Mouse (Mus musculus) intestine, embryonic 14.5 days (tissue): ENCODE results near the gene Zfp316. TPM values are rescaled to one million over a fixed set of nuclear protein-coding genes. Genes with fewer than 3 reads are reported as not detected.
A peak's percentile ranks its signal among the peaks of the same experiment; 100 is the strongest.

Experiments
- ATAC-seq: fragments of 200-750 bp; cut with Nextera tagmentation; replicated peaks from 2 replicates; pipeline ENCODE4 v1.8.0; 2017; ENCODE audit warnings: low read depth, moderate number of reproducible peaks, moderate TSS enrichment, moderate library complexity; ENCODE audit not compliant: low FRiP score, low TSS enrichment
- DNase-seq: peaks from one replicate; pipeline ENCODE4 v3.0.0-alpha.2; 2018; ENCODE audit warnings: low spot score
- H3K27ac ChIP-seq: fragments of 300-500 bp; sonication (generic); 2 replicates; pipeline ENCODE4 v1.5.1; 2014; ENCODE audit warnings: low read depth, mild to moderate bottlenecking, control low read depth
- H3K27me3 ChIP-seq: fragments of 300-500 bp; sonication (generic); replicated peaks from 2 replicates; pipeline ENCODE4 v1.6.1; 2014; ENCODE audit warnings: low read length, control low read depth; ENCODE audit not compliant: control insufficient read depth, insufficient read depth
- H3K36me3 ChIP-seq: fragments of 300-500 bp; sonication (generic); 2 replicates; pipeline ENCODE4 v1.6.1; 2014; ENCODE audit warnings: low read length, control low read depth; ENCODE audit not compliant: control insufficient read depth, insufficient read depth
- H3K4me1 ChIP-seq: fragments of 300-500 bp; sonication (generic); replicated peaks from 2 replicates; pipeline ENCODE4 v1.6.1; 2014; ENCODE audit warnings: low read length, control low read depth, mixed read lengths; ENCODE audit not compliant: control insufficient read depth, insufficient read depth
- H3K4me2 ChIP-seq: fragments of 300-500 bp; sonication (generic); 2 replicates; pipeline ENCODE4 v1.6.1; 2014; ENCODE audit warnings: low read length
- H3K4me3 ChIP-seq: fragments of 300-500 bp; sonication (generic); 2 replicates; pipeline ENCODE4 v1.5.1; 2014; ENCODE audit warnings: low read depth, low read length, control low read depth, mixed read lengths
- H3K9ac ChIP-seq: fragments of 300-500 bp; sonication (generic); 2 replicates; pipeline ENCODE4 v1.6.1; 2014; ENCODE audit warnings: mild to moderate bottlenecking, low read length
- H3K9me3 ChIP-seq: fragments of 300-500 bp; sonication (generic); 2 replicates; pipeline ENCODE4 v1.6.1; 2016; ENCODE audit warnings: low read length, control low read depth; ENCODE audit not compliant: control insufficient read depth
- WGBS: fragments of 180-500 bp; shearing (Covaris S2); extraction: QIAGEN DNeasy Blood & Tissue Kit; methylation state at CpG from one replicate; pipeline ENCODE4 v1.1.7; 2014; 5-methylcytosine and 5-hydroxymethylcytosine counted together
- polyA plus RNA-seq: library from polyadenylated mRNA; unstranded; fragments of >200 nt; fragmentation: Nextera tagmentation; extraction: Ambion mirVana; gene quantifications from 2 replicates; pipeline ENCODE4 v1.2.1, GENCODE M21; 2014

The Zfp316 gene
- polyA plus RNA-seq, 1 experiment from 2014 or later: 2.0 TPM

DNA sequence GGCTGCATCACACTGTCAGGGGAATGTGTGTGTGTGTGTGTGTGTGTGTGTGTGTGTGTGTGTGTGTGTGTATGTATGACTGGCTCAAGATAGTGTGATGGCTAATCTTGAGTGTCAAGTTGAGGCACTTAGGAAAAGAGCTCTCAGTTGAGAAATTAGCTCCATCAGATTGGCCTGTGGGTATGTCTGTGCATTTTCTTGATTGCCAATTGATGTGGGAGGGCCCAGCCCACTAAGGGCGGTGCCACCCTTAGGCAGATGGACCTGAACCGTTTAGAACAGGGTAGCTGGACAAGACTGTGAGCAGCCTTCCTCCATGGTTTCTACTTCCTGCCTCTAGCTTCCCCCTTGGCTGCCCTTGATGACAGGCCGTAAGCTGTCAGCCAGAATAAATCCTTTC, 2.3 kb upstream of the Zfp316 start:
- H3K36me3 ChIP-seq: no peaks in the 10 kb centered on the region
- ATAC-seq (no peak), DNase-seq (no peak)
- H3K27ac ChIP-seq: no peak overlapping the region
- 0 out of 2 replicates have a peak, but pooled peaks cover 2% of the 10 kb centered on the region for H3K27me3 ChIP-seq
- no peak overlapping the region for H3K4me2 ChIP-seq
- no peak overlapping the region for H3K4me3 ChIP-seq
- 70% methylated on average over 3 of the region's 3 CpGs for WGBS
- peaks cover 6% of the 10 kb centered on the region for H3K4me1 ChIP-seq
- H3K9me3 ChIP-seq: no peaks in the 10 kb centered on the region
- no peak overlapping the region for H3K9ac ChIP-seq

GRCm38 (mm10) chr5:143271642-143272041, 1.8 kb upstream of the Zfp316 start:
- ATAC-seq (no peak), DNase-seq (no peak)
- Histone ChIP-seq H3K27me3 (0 out of 2 replicates have a peak, but pooled peaks cover 2% of the 10 kb centered on the region), H3K36me3 (no peaks in the 10 kb centered on the region), H3K4me3 (no peak overlapping the region), H3K4me1 (peaks cover 6% of the 10 kb centered on the region), H3K9ac (no peak overlapping the region), H3K27ac (no peak overlapping the region), H3K9me3 (no peaks in the 10 kb centered on the region), H3K4me2 (no peak overlapping the region)
- 85% methylated on average over 6 of the region's 6 CpGs for WGBS

DNA sequence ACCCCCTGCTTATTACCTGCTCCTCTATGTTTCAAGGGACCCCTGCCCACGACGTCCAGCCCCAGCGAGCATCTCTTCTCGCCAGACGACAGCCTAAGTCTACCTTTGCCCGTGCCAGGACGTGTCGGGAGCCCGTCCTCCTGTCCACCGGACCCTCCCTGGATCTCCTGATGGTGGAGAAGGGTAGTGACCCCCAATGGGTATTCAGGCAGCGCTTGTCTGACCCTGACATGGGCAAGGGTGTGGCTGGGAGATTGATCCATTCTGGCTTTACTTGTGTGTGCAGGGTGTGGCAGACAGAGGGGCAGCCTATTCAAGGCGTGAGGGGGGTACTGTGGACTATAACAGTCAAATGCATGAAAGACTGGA, 313 bp upstream of the Zfp316 start:
- 5% methylated on average over 12 of the region's 12 CpGs for WGBS
- peak; percentile 38; the same call in 1 of the 2 replicates for ATAC-seq

GRCm38 (mm10) chr5:143268985-143269362, 848 bp downstream of the Zfp316 start:
- Histone ChIP-seq H3K27ac (no peak overlapping the region), H3K4me2 (peak overlapping the region; percentile 91), H3K9ac (peak overlapping the region; percentile 84), H3K27me3 (no peaks in the 10 kb centered on the region), H3K4me3 (peak overlapping the region; percentile 86), H3K36me3 (peaks cover 5% of the 10 kb centered on the region), H3K4me1 (peaks cover 6% of the 10 kb centered on the region), H3K9me3 (no peaks in the 10 kb centered on the region)
- ATAC-seq: no peak
- WGBS: 29% methylated on average over 8 of the region's 8 CpGs
- DNase-seq: no peak

More for the DNA sequence above, 313 bp upstream of the Zfp316 start:
- Histone ChIP-seq H3K4me1 (peaks cover 6% of the 10 kb centered on the region), H3K36me3 (no peaks in the 10 kb centered on the region), H3K27ac (no peak overlapping the region), H3K4me2 (peak overlapping the region; percentile 91), H3K9me3 (no peaks in the 10 kb centered on the region), H3K9ac (peak overlapping the region; percentile 84), H3K27me3 (no peaks in the 10 kb centered on the region), H3K4me3 (peak overlapping the region; percentile 86)
- no peak for DNase-seq

DNA sequence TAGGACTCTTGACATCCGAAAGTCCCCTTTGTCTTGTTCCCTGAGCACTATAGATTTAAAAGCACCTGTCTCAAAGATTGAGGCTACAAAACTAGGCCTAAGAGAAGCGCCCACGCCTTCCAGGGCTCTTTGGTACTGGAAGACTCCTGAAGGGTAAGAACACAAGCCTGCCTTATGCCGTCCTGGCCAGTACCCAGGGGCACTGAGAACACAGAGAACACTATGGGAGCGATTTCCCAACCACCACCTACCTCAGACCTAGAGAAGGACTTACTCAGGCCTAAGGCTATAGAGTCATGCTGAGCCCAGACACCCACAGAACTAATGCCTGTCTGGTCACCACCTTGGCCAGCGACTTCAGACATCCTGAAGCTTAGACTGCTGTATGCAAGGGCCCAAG, 3.0 kb downstream of the Zfp316 start:
- H3K9me3 ChIP-seq: no peaks in the 10 kb centered on the region
- no peak overlapping the region for H3K27ac ChIP-seq
- ATAC-seq: no peak
- no peak for DNase-seq
- H3K9ac ChIP-seq: no peak overlapping the region
- 87% methylated on average over 6 of the region's 6 CpGs for WGBS
- H3K27me3 ChIP-seq: no peaks in the 10 kb centered on the region
- peaks cover 24% of the 10 kb centered on the region for H3K36me3 ChIP-seq
- H3K4me1 ChIP-seq: peaks cover 6% of the 10 kb centered on the region
- H3K4me3 ChIP-seq: no peak overlapping the region
- no peak overlapping the region for H3K4me2 ChIP-seq

DNA sequence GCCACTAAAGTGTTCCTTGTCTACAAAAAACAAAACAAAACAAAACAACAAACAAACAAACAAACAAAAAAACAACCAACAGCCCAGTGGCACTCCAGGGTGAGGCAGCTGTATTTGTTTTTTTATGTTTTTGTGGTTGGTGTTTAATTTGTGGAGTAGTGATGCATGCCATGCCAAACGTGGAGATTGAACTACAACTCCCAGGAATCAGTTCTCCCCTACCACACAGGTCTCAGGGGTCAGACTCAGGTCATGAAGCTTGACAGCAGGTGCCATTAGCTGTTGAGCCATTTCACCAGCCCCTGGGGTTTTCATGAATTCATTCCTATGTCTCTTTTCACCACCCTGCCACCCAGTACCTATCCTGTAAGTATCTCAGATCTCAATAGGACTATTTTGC, 4.4 kb downstream of the Zfp316 start:
- ATAC-seq (no peak), DNase-seq (no peak)
- H3K4me1 ChIP-seq: peaks cover under 1% of the 10 kb centered on the region
- no peak overlapping the region for H3K4me2 ChIP-seq
- no peak overlapping the region for H3K9ac ChIP-seq
- no peaks in the 10 kb centered on the region for H3K9me3 ChIP-seq
- H3K4me3 ChIP-seq: no peak overlapping the region
- no peaks in the 10 kb centered on the region for H3K27me3 ChIP-seq
- H3K36me3 ChIP-seq: peaks cover 32% of the 10 kb centered on the region
- no peak overlapping the region for H3K27ac ChIP-seq
- 58% methylated on average over 1 of the region's 1 CpGs for WGBS

DNA sequence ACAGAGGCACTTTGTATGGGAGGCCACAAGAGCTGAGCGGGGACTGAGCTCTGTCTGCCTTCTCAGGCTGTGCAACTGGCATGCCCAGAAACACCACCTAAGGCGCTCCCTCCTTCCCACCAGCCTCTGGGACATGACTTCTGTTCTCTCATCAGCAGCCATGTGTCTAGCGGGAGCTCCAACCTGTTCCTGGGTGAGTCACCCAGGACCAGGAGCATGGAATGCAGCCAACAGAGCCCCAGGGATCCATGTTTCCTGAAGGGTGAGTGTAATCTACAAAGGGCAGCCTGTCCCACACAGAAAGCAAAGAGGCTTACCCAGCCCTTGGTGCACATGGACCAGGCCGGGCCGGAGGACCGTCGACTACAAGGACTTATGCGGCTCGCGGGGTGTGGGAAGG, 5.1 kb downstream of the Zfp316 start:
- H3K4me2 ChIP-seq: no peak overlapping the region
- H3K4me3 ChIP-seq: no peak overlapping the region
- WGBS: 90% methylated on average over 10 of the region's 10 CpGs
- no peak overlapping the region for H3K27ac ChIP-seq
- H3K9ac ChIP-seq: no peak overlapping the region
- H3K4me1 ChIP-seq: no peaks in the 10 kb centered on the region
- no peak for ATAC-seq
- H3K9me3 ChIP-seq: no peaks in the 10 kb centered on the region
- H3K27me3 ChIP-seq: no peaks in the 10 kb centered on the region
- H3K36me3 ChIP-seq: peaks cover 40% of the 10 kb centered on the region
- no peak for DNase-seq

DNA sequence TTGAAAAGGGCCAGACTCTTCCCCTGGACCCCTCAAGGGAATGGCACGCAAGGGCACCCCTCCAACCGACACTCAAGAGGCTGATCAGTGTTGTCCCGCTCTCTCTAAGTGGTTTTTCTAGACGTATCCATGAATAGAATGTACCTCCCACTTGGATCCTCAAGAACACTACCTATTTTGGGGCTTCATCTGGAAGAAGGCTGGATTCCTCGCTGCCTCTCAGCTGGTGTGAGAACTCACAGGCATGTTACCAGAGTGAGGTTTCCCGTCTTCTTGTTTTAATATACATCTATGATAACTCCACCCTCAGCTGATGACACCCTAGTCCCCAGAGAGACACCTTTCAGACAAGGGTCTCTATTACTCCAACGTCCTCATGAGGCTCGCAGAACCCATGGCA, 8.2 kb downstream of the Zfp316 start:
- ATAC-seq (no peak), DNase-seq (no peak)
- no peak overlapping the region for H3K4me3 ChIP-seq
- peaks cover 7% of the 10 kb centered on the region for H3K27me3 ChIP-seq
- H3K9me3 ChIP-seq: no peaks in the 10 kb centered on the region
- H3K4me1 ChIP-seq: no peaks in the 10 kb centered on the region
- 92% methylated on average over 8 of the region's 8 CpGs for WGBS
- peaks cover 49% of the 10 kb centered on the region for H3K36me3 ChIP-seq
- no peak overlapping the region for H3K4me2 ChIP-seq
- no peak overlapping the region for H3K9ac ChIP-seq
- H3K27ac ChIP-seq: no peak overlapping the region

DNA sequence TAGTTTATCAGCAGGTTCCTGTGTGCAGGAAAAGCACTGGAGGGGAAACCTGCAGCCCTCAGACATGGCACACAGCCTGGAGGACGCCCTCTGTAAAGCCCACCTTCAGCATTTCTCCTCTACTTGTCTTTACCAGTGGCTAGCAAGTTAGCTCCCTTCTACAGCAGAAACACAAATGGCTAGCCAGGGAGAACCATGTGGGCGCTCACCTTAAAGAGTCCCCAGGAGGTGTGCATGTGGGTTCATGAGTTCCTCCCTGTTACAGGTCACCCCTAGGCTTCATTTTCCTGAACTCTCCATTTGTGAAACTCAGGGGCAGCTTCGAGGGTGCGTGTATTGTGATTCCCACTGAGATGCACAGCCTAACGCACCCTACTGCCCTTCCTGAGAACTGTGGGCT, 14.0 kb downstream of the Zfp316 start:
- H3K27ac ChIP-seq: no peak overlapping the region
- H3K4me1 ChIP-seq: peaks cover 4% of the 10 kb centered on the region
- peaks cover 62% of the 10 kb centered on the region for H3K27me3 ChIP-seq
- H3K36me3 ChIP-seq: peaks cover 35% of the 10 kb centered on the region
- H3K9ac ChIP-seq: no peak overlapping the region
- H3K4me3 ChIP-seq: no peak overlapping the region
- DNase-seq (peak; percentile 55), ATAC-seq (no peak)
- no peaks in the 10 kb centered on the region for H3K9me3 ChIP-seq
- H3K4me2 ChIP-seq: no peak overlapping the region
- 91% methylated on average over 5 of the region's 5 CpGs for WGBS
